Comparison of ENCODE assay signal across 10 mouse cellular contexts in genomic region chr11:116446308-116446887, GRCm38 (mm10). TPM values are rescaled to one million over a fixed set of nuclear protein-coding genes. Genes with fewer than 3 reads are reported as not detected.
A peak's percentile ranks its signal among the peaks of the same experiment; 100 is the strongest.
DNase-seq lines count a peak whose midpoint lies in the region; ATAC-seq lines count a peak whose summit lies in the region.
"Had no signal": no experiment of that assay in that cellular context is flagged by ENCODE, and none has a peak within 500 bp of the region (broad histone marks: within the 10 kb centered on the region; RNA-seq: fewer than 3 reads in every experiment).

No protein-coding gene starts in this region.

- H3K4me1 ChIP-seq in forebrain, embryonic 11.5 days (replicated peaks; ENCODE audit: control insufficient read depth, insufficient read depth, low read length) = 0 out of 2 replicates have a peak, but pooled peaks cover 1% of the 10 kb centered on the region
- H3K4me1 ChIP-seq in forebrain, embryonic 13.5 days = peaks cover 4% of the 10 kb centered on the region
- no peaks in the 10 kb centered on the region for H3K4me1 ChIP-seq in midbrain, embryonic 11.5 days (ENCODE audit: control insufficient read depth, insufficient read depth, low read length)
- no peaks in the 10 kb centered on the region for H3K4me1 ChIP-seq in midbrain, embryonic 14.5 days (ENCODE audit: control insufficient read depth, insufficient read depth, low read length)
- H3K4me1 ChIP-seq in intestine, embryonic 16.5 days (ENCODE audit: control insufficient read depth, insufficient read depth, low read length) = peaks cover 9% of the 10 kb centered on the region; the same call in 1 of the 2 replicates
- no peaks in the 10 kb centered on the region for H3K4me1 ChIP-seq in stomach, embryonic 14.5 days (ENCODE audit: control insufficient read depth, insufficient read depth, low read length)

- peaks cover 7% of the 10 kb centered on the region for H3K27me3 ChIP-seq in forebrain, embryonic 11.5 days (ENCODE audit: control insufficient read depth, insufficient read depth, low read length)
- H3K27me3 ChIP-seq in forebrain, embryonic 13.5 days = peaks cover 22% of the 10 kb centered on the region
- H3K27me3 ChIP-seq in midbrain, embryonic 11.5 days (ENCODE audit: control insufficient read depth, insufficient read depth, low read length) = peaks cover 5% of the 10 kb centered on the region; the same call in 1 of the 2 replicates
- H3K27me3 ChIP-seq in midbrain, embryonic 14.5 days (ENCODE audit: control insufficient read depth, insufficient read depth, low read length) = peaks cover 8% of the 10 kb centered on the region; the same call in 1 of the 2 replicates
- H3K27me3 ChIP-seq in intestine, embryonic 16.5 days (replicated peaks; ENCODE audit: control insufficient read depth, insufficient read depth, low read length) = no peaks in the 10 kb centered on the region; the same call in 1 of the 2 replicates
- no peaks in the 10 kb centered on the region for H3K27me3 ChIP-seq in stomach, embryonic 14.5 days (ENCODE audit: control insufficient read depth, insufficient read depth, low read length)

- 0 out of 2 replicates have a peak, but pooled peaks have one; percentile 15 for ATAC-seq in forebrain, embryonic 11.5 days (replicated peaks; ENCODE audit: low FRiP score)
- ATAC-seq in forebrain, embryonic 13.5 days = no peak; the same call in 1 of the 2 replicates
- no peak for ATAC-seq in midbrain, embryonic 11.5 days (ENCODE audit: low FRiP score)
- ATAC-seq in midbrain, embryonic 14.5 days (ENCODE audit: low FRiP score, low TSS enrichment) = no peak
- peak; percentile 63 for ATAC-seq in intestine, embryonic 16.5 days
- ATAC-seq in stomach, embryonic 14.5 days (ENCODE audit: insufficient number of reproducible peaks, insufficient read depth, low FRiP score, low read depth) = peak; percentile 7; the same call in 1 of the 2 replicates
- ATAC-seq in granulocyte monocyte progenitor cell, adult 5-6 weeks (replicated peaks; ENCODE audit: poor library complexity, severe bottlenecking) = no peak

- no peak overlapping the region for H3K4me3 ChIP-seq in forebrain, embryonic 11.5 days (ENCODE audit: low read depth, low read length)
- H3K4me3 ChIP-seq in forebrain, embryonic 13.5 days = no peak overlapping the region
- no peak overlapping the region for H3K4me3 ChIP-seq in midbrain, embryonic 11.5 days (ENCODE audit: low read depth, low read length)
- H3K4me3 ChIP-seq in midbrain, embryonic 14.5 days (replicated peaks; ENCODE audit: low read depth, low read length) = no peak overlapping the region
- H3K4me3 ChIP-seq in intestine, embryonic 16.5 days (ENCODE audit: low read length) = peak overlapping the region; percentile 18
- H3K4me3 ChIP-seq in stomach, embryonic 14.5 days (ENCODE audit: low read depth, low read length) = no peak overlapping the region

- H3K4me2 ChIP-seq in forebrain, embryonic 11.5 days (ENCODE audit: low read depth, low read length, severe bottlenecking) = no peak overlapping the region
- H3K4me2 ChIP-seq in forebrain, embryonic 13.5 days = no peak overlapping the region
- no peak overlapping the region for H3K4me2 ChIP-seq in midbrain, embryonic 11.5 days
- H3K4me2 ChIP-seq in midbrain, embryonic 14.5 days (ENCODE audit: low read length) = no peak overlapping the region
- H3K4me2 ChIP-seq in intestine, embryonic 16.5 days (ENCODE audit: low read depth, low read length) = peak overlapping the region; percentile 41
- H3K4me2 ChIP-seq in stomach, embryonic 14.5 days (replicated peaks; ENCODE audit: low read depth, low read length) = peak overlapping the region; percentile 22; the same call in 1 of the 2 replicates

- no peak overlapping the region for H3K27ac ChIP-seq in forebrain, embryonic 11.5 days (ENCODE audit: low read depth, low read length)
- H3K27ac ChIP-seq in forebrain, embryonic 13.5 days = no peak overlapping the region
- H3K27ac ChIP-seq in midbrain, embryonic 11.5 days (ENCODE audit: low read depth, low read length) = no peak overlapping the region
- H3K27ac ChIP-seq in midbrain, embryonic 14.5 days (replicated peaks; ENCODE audit: low read depth, low read length) = no peak overlapping the region
- no peak overlapping the region for H3K27ac ChIP-seq in intestine, embryonic 16.5 days (ENCODE audit: low read length)
- no peak overlapping the region for H3K27ac ChIP-seq in stomach, embryonic 14.5 days (ENCODE audit: low read length)
- H3K27ac ChIP-seq: macrophage had no signal

- 14% methylated on average over 19 of the region's 19 CpGs for WGBS in forebrain, embryonic 11.5 days
- 14% methylated on average over 19 of the region's 19 CpGs for WGBS in forebrain, embryonic 13.5 days
- WGBS in midbrain, embryonic 11.5 days = 18% methylated on average over 19 of the region's 19 CpGs
- 15% methylated on average over 19 of the region's 19 CpGs for WGBS in midbrain, embryonic 14.5 days
- 17% methylated on average over 19 of the region's 19 CpGs for WGBS in intestine, embryonic 16.5 days
- WGBS in stomach, embryonic 14.5 days = 10% methylated on average over 19 of the region's 19 CpGs

- H3K9me3 ChIP-seq in forebrain, embryonic 11.5 days (ENCODE audit: control insufficient read depth, low read length) = no peaks in the 10 kb centered on the region
- peaks cover 3% of the 10 kb centered on the region; the same call in 1 of the 2 replicates for H3K9me3 ChIP-seq in forebrain, embryonic 13.5 days (replicated peaks)
- H3K9me3 ChIP-seq in midbrain, embryonic 11.5 days (ENCODE audit: control insufficient read depth, low read length) = no peaks in the 10 kb centered on the region; the same call in 1 of the 2 replicates
- peaks cover 6% of the 10 kb centered on the region for H3K9me3 ChIP-seq in midbrain, embryonic 14.5 days (ENCODE audit: control insufficient read depth, low read length)
- H3K9me3 ChIP-seq in intestine, embryonic 16.5 days (ENCODE audit: control insufficient read depth, low read length) = no peaks in the 10 kb centered on the region
- H3K9me3 ChIP-seq in stomach, embryonic 14.5 days (ENCODE audit: control insufficient read depth, low read depth, low read length) = no peaks in the 10 kb centered on the region

- no peaks in the 10 kb centered on the region for H3K36me3 ChIP-seq in forebrain, embryonic 11.5 days (ENCODE audit: control insufficient read depth, insufficient read depth, low read length)
- H3K36me3 ChIP-seq in forebrain, embryonic 13.5 days (ENCODE audit: poor library complexity, severe bottlenecking) = no peaks in the 10 kb centered on the region
- H3K36me3 ChIP-seq in midbrain, embryonic 11.5 days (ENCODE audit: control insufficient read depth, insufficient read depth, low read length) = no peaks in the 10 kb centered on the region
- H3K36me3 ChIP-seq in midbrain, embryonic 14.5 days (ENCODE audit: control insufficient read depth, insufficient read depth, low read length) = no peaks in the 10 kb centered on the region
- no peaks in the 10 kb centered on the region for H3K36me3 ChIP-seq in intestine, embryonic 16.5 days (ENCODE audit: control insufficient read depth, insufficient read depth, low read length)
- no peaks in the 10 kb centered on the region for H3K36me3 ChIP-seq in stomach, embryonic 14.5 days (ENCODE audit: control insufficient read depth, insufficient read depth, low read length)

- no peak for DNase-seq in forebrain, embryonic 11.5 days (ENCODE audit: low spot score)
- peak; percentile 78 for DNase-seq in midbrain, embryonic 11.5 days (ENCODE audit: low spot score, missing footprints)
- DNase-seq in midbrain, embryonic 14.5 days = no peak
- DNase-seq in layer of hippocampus, postnatal 10 days (ENCODE audit: low spot score in 2 of 2) = no peak

- H3K9ac ChIP-seq in forebrain, embryonic 11.5 days (ENCODE audit: low read length) = no peak overlapping the region
- no peak overlapping the region for H3K9ac ChIP-seq in forebrain, embryonic 13.5 days
- H3K9ac ChIP-seq in midbrain, embryonic 11.5 days (ENCODE audit: low read length) = no peak overlapping the region
- H3K9ac ChIP-seq in midbrain, embryonic 14.5 days (replicated peaks; ENCODE audit: low read length) = no peak overlapping the region; the same call in 1 of the 2 replicates
- peak overlapping the region; percentile 54 for H3K9ac ChIP-seq in intestine, embryonic 16.5 days (ENCODE audit: low read depth, low read length)
- no peak overlapping the region for H3K9ac ChIP-seq in stomach, embryonic 14.5 days (replicated peaks; ENCODE audit: low read depth, low read length)

RNA-seq across cellular contexts. Expression of gene Ubald2, which starts 12.5 kb away (rescaled TPM):
- polyA plus RNA-seq in forebrain, embryonic 11.5 days (2014; fragmentation: Nextera tagmentation; extraction: Ambion mirVana) = 80.2 and 83.7 TPM in 2 replicates
- 45.5 and 58.2 TPM in 2 replicates for polyA plus RNA-seq in forebrain, embryonic 13.5 days (2015; fragmentation: Nextera tagmentation; extraction: Ambion mirVana)
- 72.3 and 83.0 TPM in 2 replicates for polyA plus RNA-seq in midbrain, embryonic 11.5 days (2014; fragmentation: Nextera tagmentation; extraction: Ambion mirVana)
- 77.5 and 87.8 TPM in 2 replicates for polyA plus RNA-seq in midbrain, embryonic 14.5 days (2014; fragmentation: Nextera tagmentation; extraction: Ambion mirVana)
- polyA plus RNA-seq in intestine, embryonic 16.5 days (2015; fragmentation: Nextera tagmentation; extraction: Ambion mirVana) = 47.2 and 55.0 TPM in 2 replicates
- 56.1 and 60.7 TPM in 2 replicates for polyA plus RNA-seq in stomach, embryonic 14.5 days (2014; fragmentation: Nextera tagmentation; extraction: Ambion mirVana)
- 49.9 and 62.5 TPM in 2 replicates for total RNA-seq in granulocyte monocyte progenitor cell, adult 5-6 weeks (2014; fragmentation: Nextera tagmentation)
- total RNA-seq in granulocyte monocyte progenitor cell, adult 5-6 weeks (2017) = 45.8 and 46.4 TPM in 2 replicates
- total RNA-seq in layer of hippocampus, postnatal 10 days (2021) = 10 to 100 TPM; 35.7 to 46.1 TPM

RNA-seq across cellular contexts. Expression of gene Qrich2, which starts 19.6 kb away (rescaled TPM):
- not detected in 2 replicates for polyA plus RNA-seq in forebrain, embryonic 11.5 days (2014; fragmentation: Nextera tagmentation; extraction: Ambion mirVana)
- polyA plus RNA-seq in forebrain, embryonic 13.5 days (2015; fragmentation: Nextera tagmentation; extraction: Ambion mirVana) = 0.09 TPM in 1 of 2 replicates, not detected in the other
- 0.08 and 0.14 TPM in 2 replicates for polyA plus RNA-seq in midbrain, embryonic 11.5 days (2014; fragmentation: Nextera tagmentation; extraction: Ambion mirVana)
- 0.09 TPM in 1 of 2 replicates, not detected in the other for polyA plus RNA-seq in midbrain, embryonic 14.5 days (2014; fragmentation: Nextera tagmentation; extraction: Ambion mirVana)
- 0.39 TPM in 2 replicates for polyA plus RNA-seq in intestine, embryonic 16.5 days (2015; fragmentation: Nextera tagmentation; extraction: Ambion mirVana)
- polyA plus RNA-seq in stomach, embryonic 14.5 days (2014; fragmentation: Nextera tagmentation; extraction: Ambion mirVana) = 0.22 TPM in 1 of 2 replicates, not detected in the other
- not detected in 2 replicates for total RNA-seq in granulocyte monocyte progenitor cell, adult 5-6 weeks (2014; fragmentation: Nextera tagmentation)
- total RNA-seq in granulocyte monocyte progenitor cell, adult 5-6 weeks (2017) = not detected in 2 replicates
- under 1 TPM in 1 of 2 experiments, not detected in 1; 0.18 TPM for total RNA-seq in layer of hippocampus, postnatal 10 days (2021)
- total RNA-seq: layer of hippocampus, adult 18-20 months had no signal
- polyA plus RNA-seq: macrophage had no signal

RNA-seq across cellular contexts. Expression of gene Rnf157, which starts 33.6 kb away (rescaled TPM):
- 25.0 and 26.1 TPM in 2 replicates for polyA plus RNA-seq in forebrain, embryonic 11.5 days (2014; fragmentation: Nextera tagmentation; extraction: Ambion mirVana)
- 18.1 and 20.6 TPM in 2 replicates for polyA plus RNA-seq in forebrain, embryonic 13.5 days (2015; fragmentation: Nextera tagmentation; extraction: Ambion mirVana)
- 17.8 and 18.1 TPM in 2 replicates for polyA plus RNA-seq in midbrain, embryonic 11.5 days (2014; fragmentation: Nextera tagmentation; extraction: Ambion mirVana)
- 45.5 and 50.2 TPM in 2 replicates for polyA plus RNA-seq in midbrain, embryonic 14.5 days (2014; fragmentation: Nextera tagmentation; extraction: Ambion mirVana)
- 4.4 and 5.2 TPM in 2 replicates for polyA plus RNA-seq in intestine, embryonic 16.5 days (2015; fragmentation: Nextera tagmentation; extraction: Ambion mirVana)
- polyA plus RNA-seq in stomach, embryonic 14.5 days (2014; fragmentation: Nextera tagmentation; extraction: Ambion mirVana) = 9.8 and 12.8 TPM in 2 replicates
- total RNA-seq in granulocyte monocyte progenitor cell, adult 5-6 weeks (2014; fragmentation: Nextera tagmentation) = 13.9 and 19.5 TPM in 2 replicates
- 5.9 and 7.5 TPM in 2 replicates for total RNA-seq in granulocyte monocyte progenitor cell, adult 5-6 weeks (2017)
- 100 to 1,000 TPM; 184 to 186 TPM for total RNA-seq in layer of hippocampus, postnatal 10 days (2021)

RNA-seq across cellular contexts. Expression of gene Prpsap1, which starts 47.6 kb away (rescaled TPM):
- 188 and 195 TPM in 2 replicates for polyA plus RNA-seq in forebrain, embryonic 11.5 days (2014; fragmentation: Nextera tagmentation; extraction: Ambion mirVana)
- 178 and 184 TPM in 2 replicates for polyA plus RNA-seq in forebrain, embryonic 13.5 days (2015; fragmentation: Nextera tagmentation; extraction: Ambion mirVana)
- polyA plus RNA-seq in midbrain, embryonic 11.5 days (2014; fragmentation: Nextera tagmentation; extraction: Ambion mirVana) = 173 and 183 TPM in 2 replicates
- polyA plus RNA-seq in midbrain, embryonic 14.5 days (2014; fragmentation: Nextera tagmentation; extraction: Ambion mirVana) = 171 and 174 TPM in 2 replicates
- 260 and 274 TPM in 2 replicates for polyA plus RNA-seq in intestine, embryonic 16.5 days (2015; fragmentation: Nextera tagmentation; extraction: Ambion mirVana)
- polyA plus RNA-seq in stomach, embryonic 14.5 days (2014; fragmentation: Nextera tagmentation; extraction: Ambion mirVana) = 216 and 218 TPM in 2 replicates
- total RNA-seq in granulocyte monocyte progenitor cell, adult 5-6 weeks (2014; fragmentation: Nextera tagmentation) = 79.6 and 83.4 TPM in 2 replicates
- 26.0 and 53.2 TPM in 2 replicates for total RNA-seq in granulocyte monocyte progenitor cell, adult 5-6 weeks (2017)
- total RNA-seq in layer of hippocampus, postnatal 10 days (2021) = 10 to 100 TPM; 89.8 to 90.7 TPM

Comparison
In these comparisons a context has a peak if more than half of its experiments do, and no peak if none do; other contexts are left out.
1. ATAC-seq: peak in forebrain, embryonic 11.5 days (single experiment), intestine, embryonic 16.5 days (single experiment) and stomach, embryonic 14.5 days (single experiment); none in forebrain, embryonic 13.5 days (single experiment), midbrain, embryonic 11.5 days (single experiment), midbrain, embryonic 14.5 days (single experiment) and granulocyte monocyte progenitor cell, adult 5-6 weeks (single experiment).
2. H3K4me2 ChIP-seq: peak in intestine, embryonic 16.5 days (single experiment) and stomach, embryonic 14.5 days (single experiment); none in forebrain, embryonic 11.5 days (single experiment), forebrain, embryonic 13.5 days (single experiment), midbrain, embryonic 11.5 days (single experiment) and midbrain, embryonic 14.5 days (single experiment).